Mouse (Mus musculus): ENCODE results near the gene Slc38a1.

DNA sequence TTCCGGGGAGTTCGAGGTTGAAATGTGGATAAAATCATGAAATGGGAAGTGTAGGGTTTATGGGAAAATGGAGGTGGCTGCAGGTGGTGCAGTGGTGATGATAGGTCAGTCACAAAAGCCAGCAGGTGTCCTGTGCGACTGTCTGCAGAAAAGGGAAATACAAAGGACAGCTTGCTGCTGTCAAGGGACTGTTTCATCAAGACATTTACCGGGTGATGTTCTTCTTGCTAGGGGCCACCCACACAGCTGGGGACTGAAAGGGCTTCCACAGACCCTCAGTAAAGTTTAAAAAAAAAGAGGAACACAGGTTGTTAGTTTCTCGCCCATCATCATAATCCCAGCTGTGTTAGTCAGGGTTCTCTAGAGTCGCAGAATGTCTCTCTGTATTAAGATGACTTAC, 42.6 kb upstream of the Slc38a1 start:
- no peak for TF ChIP-seq ELF1 (IDR thresholded peaks at IDR 0.05; ENCODE audit: low read depth, low read length)
- TF ChIP-seq EP300 (IDR thresholded peaks at IDR 0.05; ENCODE audit: low read depth in 1 of 2, low read length in 2 of 2): peak; percentile 27 to 35; a peak in 1 of 4 replicates
- TF ChIP-seq POLR2AphosphoS2 (IDR thresholded peaks at IDR 0.05; ENCODE audit: low read length): no peak
- no peak for TF ChIP-seq GATA1 (IDR thresholded peaks at IDR 0.05; ENCODE audit: low read depth, low read length)
- no peak for TF ChIP-seq CTCF (IDR thresholded peaks at IDR 0.05 in 2 of 3, conservative IDR thresholded peaks at IDR 0.05 in 1 of 3; ENCODE audit: control insufficient read depth in 1 of 3, insufficient read depth in 1 of 3, low read depth in 2 of 3, low read length in 3 of 3, poor library complexity in 1 of 3, severe bottlenecking in 1 of 3)
- peak; percentile 53; the same call in 1 of the 2 replicates for TF ChIP-seq MAX (IDR thresholded peaks at IDR 0.05; ENCODE audit: low read length)
- no peak for TF ChIP-seq POLR2A (IDR thresholded peaks at IDR 0.05; ENCODE audit: control insufficient read depth in 1 of 2, insufficient read depth in 1 of 2, low read depth in 1 of 2, low read length in 2 of 2, poor library complexity in 1 of 2)
- TF ChIP-seq TCF12 (IDR thresholded peaks at IDR 0.05; ENCODE audit: low read depth, low read length): peak; percentile 35; the same call in 1 of the 2 replicates

Measured in MEL (cell line).